Mouse (Mus musculus) CD8-positive naive resting alpha-beta T cell, adult 2 months (primary cell): Measurements from ENCODE around the gene Agbl4.

Experiments used
- DNase-seq, 2 experiments: peaks; one replicate each; pipeline ENCODE4 v3.0.0; 2022; ENCODE audit warnings: low read depth in 2 of 2, low spot score in 2 of 2

The Agbl4 gene

GRCm38 (mm10) chr4:110397618-110398045 is at the start of gene Agbl4:
Gene Agbl4 (plus strand): TSS chr4:110397661.
- DNase-seq, result no peak

- no peak for DNase-seq
Measured at GRCm38 (mm10) chr4:110350856-110351177, 46.6 kb upstream of the Agbl4 start.

- no peak for DNase-seq
Measured at GRCm38 (mm10) chr4:110351178-110352000, 46.1 kb upstream of the Agbl4 start, which contains the start of gene Elavl4. Gene Elavl4 (minus strand): TSS chr4:110351909.

- no peak for DNase-seq
Measured at GRCm38 (mm10) chr4:110352001-110352369, 45.5 kb upstream of the Agbl4 start.

- DNase-seq, result no peak
Measured at GRCm38 (mm10) chr4:110360568-110360967, 36.9 kb upstream of the Agbl4 start.

- DNase-seq, result no peak
Measured at GRCm38 (mm10) chr4:110396221-110396620, 1.2 kb upstream of the Agbl4 start.

GRCm38 (mm10) chr4:110420306-110420705 is 22.8 kb downstream of the Agbl4 start:
- DNase-seq, result no peak

- DNase-seq, result no peak
Measured at GRCm38 (mm10) chr4:110427653-110428052, 30.2 kb downstream of the Agbl4 start.

- DNase-seq, result no peak
Measured at GRCm38 (mm10) chr4:110494371-110494770, 96.9 kb downstream of the Agbl4 start.

- no peak for DNase-seq
Measured at GRCm38 (mm10) chr4:110529804-110530203, 132.3 kb downstream of the Agbl4 start.

GRCm38 (mm10) chr4:110549223-110549622 is 151.8 kb downstream of the Agbl4 start:
- no peak for DNase-seq

GRCm38 (mm10) chr4:110597726-110598283 is 200.3 kb downstream of the Agbl4 start:
- no peak for DNase-seq

- no peak for DNase-seq
Measured at GRCm38 (mm10) chr4:110641417-110641816, 244.0 kb downstream of the Agbl4 start.

- DNase-seq, result no peak
Measured at GRCm38 (mm10) chr4:110662940-110663339, 265.5 kb downstream of the Agbl4 start.

- no peak for DNase-seq
Measured at GRCm38 (mm10) chr4:110674121-110674520, 276.7 kb downstream of the Agbl4 start.

GRCm38 (mm10) chr4:110735141-110735540 is 337.7 kb downstream of the Agbl4 start:
- no peak for DNase-seq

GRCm38 (mm10) chr4:110757941-110758340 is 360.5 kb downstream of the Agbl4 start:
- no peak for DNase-seq

- no peak for DNase-seq
Measured at GRCm38 (mm10) chr4:110788596-110788995, 391.1 kb downstream of the Agbl4 start.

- no peak for DNase-seq
Measured at GRCm38 (mm10) chr4:110799902-110800301, 402.4 kb downstream of the Agbl4 start.

GRCm38 (mm10) chr4:110810947-110811346 is 413.5 kb downstream of the Agbl4 start:
- no peak for DNase-seq

GRCm38 (mm10) chr4:110832776-110833175 is 435.3 kb downstream of the Agbl4 start:
- DNase-seq, result no peak

GRCm38 (mm10) chr4:110879719-110880443 is 482.4 kb downstream of the Agbl4 start:
- DNase-seq, result no peak
